Mouse (Mus musculus) cerebellum, adult 8-10 months (tissue): ENCODE measurements around the gene Abtb2.

Experiments used
- DNase-seq: peaks from one replicate; pipeline ENCODE4 v3.0.0; 2022

The Abtb2 gene

GRCm38 (mm10) chr2:103694777-103695563, 128.9 kb downstream of the Abtb2 start:
- no peak for DNase-seq

- DNase-seq, result no peak
Measured at GRCm38 (mm10) chr2:103696177-103696576, 130.1 kb downstream of the Abtb2 start.

DNA sequence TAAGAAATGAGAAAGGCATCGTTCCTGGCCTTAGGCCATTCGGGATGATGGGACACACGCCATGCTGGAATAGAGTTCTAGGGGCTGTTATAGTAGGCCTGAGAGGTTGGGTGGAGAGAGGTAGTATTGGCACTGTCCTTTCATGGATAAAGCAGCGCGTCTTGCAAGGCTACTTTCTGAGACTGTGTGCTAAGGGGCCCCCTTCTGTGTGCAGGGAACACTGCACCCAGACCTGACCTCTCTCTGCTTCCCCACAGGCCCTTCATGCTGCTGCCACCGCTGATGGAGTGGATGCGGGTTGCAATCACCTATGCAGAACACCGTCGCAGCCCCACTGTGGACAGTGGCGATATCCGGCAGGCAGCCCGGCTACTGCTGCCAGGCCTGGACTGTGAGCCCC, 134.4 kb downstream of the Abtb2 start:
- DNase-seq, result no peak

DNA sequence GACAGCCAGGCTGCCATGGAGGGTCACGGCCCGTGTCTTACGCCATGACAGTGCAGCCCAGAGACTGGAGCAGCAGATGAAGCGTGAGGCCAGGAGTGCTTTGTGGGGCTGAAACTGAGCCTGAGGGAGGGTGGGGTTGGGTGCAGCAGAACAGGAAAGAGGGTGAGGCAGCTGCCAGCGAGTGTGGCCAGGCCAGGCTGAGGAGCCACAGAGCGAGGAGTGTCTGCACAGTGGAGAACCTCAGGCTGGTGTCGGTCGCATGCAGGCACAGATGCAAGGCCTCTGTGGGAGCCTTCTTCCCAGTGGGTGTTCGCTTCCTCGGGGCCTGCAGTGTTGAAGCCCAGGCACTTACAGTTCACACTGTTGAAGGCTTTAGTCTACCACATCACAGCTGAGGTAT, 137.2 kb downstream of the Abtb2 start:
- no peak for DNase-seq

DNA sequence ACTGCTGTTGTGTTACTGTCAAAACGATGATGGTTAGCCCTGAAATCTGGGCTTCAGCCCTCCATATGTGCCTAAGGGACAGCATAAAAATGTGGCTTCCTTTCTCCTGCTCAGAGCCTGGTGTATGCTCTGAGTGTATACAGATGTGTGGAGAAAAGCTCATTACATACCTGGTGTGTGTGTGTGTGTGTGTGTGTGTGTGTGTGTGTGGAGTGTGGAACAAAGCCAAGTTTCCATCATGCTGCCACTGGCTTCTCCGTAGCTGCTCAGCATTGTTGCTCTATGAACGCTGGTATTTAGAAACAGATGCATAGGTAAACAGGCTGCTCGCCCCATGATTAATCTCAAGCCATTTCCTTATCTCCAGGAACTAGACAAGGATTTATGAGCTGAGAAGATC, 137.8 kb downstream of the Abtb2 start:
- no peak for DNase-seq

DNA sequence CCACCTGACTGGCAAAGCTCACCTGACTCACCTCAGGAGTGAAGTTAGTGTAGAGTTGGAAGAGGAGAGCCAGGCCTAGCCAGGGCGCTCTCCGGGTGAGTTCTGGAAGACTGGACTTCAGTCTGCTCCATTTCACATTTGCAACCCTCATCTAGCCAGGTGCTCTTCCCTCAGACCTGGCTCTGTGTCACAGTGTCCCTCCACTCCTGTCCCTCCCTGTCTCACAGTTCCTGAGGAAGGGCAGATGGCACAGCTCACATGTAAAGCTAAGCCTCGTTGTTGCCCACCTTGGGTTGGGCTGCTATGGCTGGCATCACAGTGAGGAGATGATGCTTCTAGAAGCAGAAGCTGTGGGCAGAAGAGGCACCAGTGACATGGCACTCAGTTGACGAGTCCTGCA, 139.7 kb downstream of the Abtb2 start:
- no peak for DNase-seq

GRCm38 (mm10) chr2:103706226-103706625, 140.1 kb downstream of the Abtb2 start:
- peak; percentile 18 for DNase-seq

- DNase-seq, result no peak
Measured at GRCm38 (mm10) chr2:103707056-103707776, 141.1 kb downstream of the Abtb2 start.

GRCm38 (mm10) chr2:103710849-103711248, 144.7 kb downstream of the Abtb2 start:
- DNase-seq, result no peak

GRCm38 (mm10) chr2:103713831-103714230, 147.7 kb downstream of the Abtb2 start:
- no peak for DNase-seq

GRCm38 (mm10) chr2:103714412-103714811, 148.3 kb downstream of the Abtb2 start:
- no peak for DNase-seq

- peak; percentile 52 for DNase-seq
Measured at GRCm38 (mm10) chr2:103718594-103719291, 152.6 kb downstream of the Abtb2 start.

- DNase-seq, result no peak
Measured at GRCm38 (mm10) chr2:103719292-103719646, 153.2 kb downstream of the Abtb2 start.

GRCm38 (mm10) chr2:103724521-103724920, 158.4 kb downstream of the Abtb2 start:
- DNase-seq, result no peak

DNA sequence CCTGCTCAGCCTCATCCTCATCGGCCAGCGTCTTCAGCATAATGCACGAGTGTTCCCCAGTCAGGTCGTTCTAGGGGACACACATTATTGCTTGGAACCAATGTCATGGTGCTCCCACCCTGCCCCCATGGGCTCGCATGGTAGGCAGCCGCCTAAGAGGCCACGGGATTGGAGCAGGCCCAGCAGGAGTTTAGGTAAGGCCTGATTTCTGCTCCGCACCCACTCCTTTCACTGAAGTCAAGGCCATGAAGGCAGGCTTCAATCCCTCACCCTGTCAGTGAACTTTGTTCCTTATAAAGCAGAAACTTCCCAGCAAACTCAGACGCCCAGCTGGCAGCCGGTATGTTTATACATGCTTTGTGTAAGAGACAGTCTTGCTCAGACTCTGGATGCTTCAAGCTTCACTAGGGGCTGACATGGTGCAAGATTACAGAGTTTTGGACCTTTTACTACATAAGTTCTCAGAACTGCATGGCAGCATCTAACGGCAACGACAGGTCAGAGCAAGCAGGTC, 162.0 kb downstream of the Abtb2 start:
- no peak for DNase-seq

DNA sequence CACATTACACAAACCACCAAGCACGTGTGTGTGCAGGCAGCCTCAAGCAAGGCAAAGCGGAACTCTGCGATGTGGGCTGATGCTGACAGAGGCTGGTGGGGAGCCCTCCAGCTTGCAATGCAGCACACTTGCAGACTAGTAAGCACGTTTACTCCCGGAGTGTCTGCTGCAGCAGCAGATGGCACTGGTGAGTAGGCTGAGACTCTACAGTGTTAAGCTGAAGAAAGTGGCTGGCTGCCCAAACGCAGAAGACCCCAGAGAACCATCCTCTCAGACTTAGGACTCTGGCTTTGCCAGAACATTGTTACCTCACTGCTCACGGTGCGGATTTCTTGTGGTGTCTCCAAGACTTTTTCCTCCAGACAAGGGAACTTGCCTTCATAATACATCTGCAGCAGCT, 164.9 kb downstream of the Abtb2 start:
- DNase-seq, result no peak

- no peak for DNase-seq
Measured at GRCm38 (mm10) chr2:103731423-103731822, 165.3 kb downstream of the Abtb2 start.

DNA sequence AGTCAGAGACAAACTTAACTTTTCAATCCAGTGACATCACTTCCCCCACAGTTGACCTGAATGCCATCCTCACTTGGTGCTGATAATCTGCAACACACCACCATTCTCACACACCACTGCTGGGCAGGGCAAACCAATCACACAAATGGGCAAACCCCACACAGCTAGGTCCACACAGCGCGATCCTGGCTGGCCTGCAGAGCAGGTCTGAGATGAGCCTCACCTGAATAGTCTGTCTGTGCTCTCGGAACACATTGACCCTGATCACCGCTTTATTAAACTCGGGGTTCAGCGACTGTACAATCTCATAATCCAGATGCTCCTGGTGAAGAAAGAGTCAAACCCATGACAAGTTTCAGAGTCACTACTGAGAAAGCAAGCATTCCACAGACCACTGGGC, 176.7 kb downstream of the Abtb2 start:
- no peak for DNase-seq

- no peak for DNase-seq
Measured at GRCm38 (mm10) chr2:103743536-103743935, 177.4 kb downstream of the Abtb2 start.

DNA sequence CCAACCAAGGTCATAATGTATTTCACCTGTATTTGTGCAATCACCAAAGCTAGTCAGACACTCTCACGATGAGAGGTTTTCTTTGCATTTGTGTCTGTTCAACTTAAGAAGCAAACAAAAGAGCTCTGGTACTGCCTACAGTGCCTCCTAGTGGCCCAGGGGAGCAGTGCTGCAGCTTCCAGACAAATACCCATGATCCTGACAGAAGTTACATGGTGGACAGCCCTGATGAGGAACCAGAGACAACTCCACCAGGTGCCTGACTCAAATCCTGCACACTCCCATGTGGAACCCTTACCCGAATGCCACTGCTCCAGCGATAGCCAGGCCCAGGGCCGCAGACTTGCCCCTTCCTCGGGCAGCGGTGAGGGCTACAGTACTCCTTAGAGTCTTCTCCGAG, 177.9 kb downstream of the Abtb2 start:
- DNase-seq, result peak; percentile 55

DNA sequence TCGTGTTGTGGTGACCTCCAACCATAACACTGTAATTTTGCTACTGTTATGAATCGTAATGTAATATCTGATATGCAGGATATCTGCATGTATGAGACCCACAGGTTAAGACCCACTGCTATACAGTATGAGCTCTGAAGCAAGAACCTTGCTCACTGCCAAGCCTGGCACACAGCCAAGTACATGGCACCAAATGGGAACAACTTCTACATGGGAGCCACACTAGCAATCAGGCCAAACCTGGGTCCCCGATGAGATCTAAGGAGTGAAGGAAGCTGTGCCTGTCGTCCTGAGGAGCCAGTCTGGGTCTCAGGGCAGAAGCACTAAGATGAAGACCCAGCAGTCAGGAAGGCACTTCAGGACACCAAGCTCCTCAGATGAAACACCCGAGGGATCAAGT, 179.4 kb downstream of the Abtb2 start:
- no peak for DNase-seq

DNA sequence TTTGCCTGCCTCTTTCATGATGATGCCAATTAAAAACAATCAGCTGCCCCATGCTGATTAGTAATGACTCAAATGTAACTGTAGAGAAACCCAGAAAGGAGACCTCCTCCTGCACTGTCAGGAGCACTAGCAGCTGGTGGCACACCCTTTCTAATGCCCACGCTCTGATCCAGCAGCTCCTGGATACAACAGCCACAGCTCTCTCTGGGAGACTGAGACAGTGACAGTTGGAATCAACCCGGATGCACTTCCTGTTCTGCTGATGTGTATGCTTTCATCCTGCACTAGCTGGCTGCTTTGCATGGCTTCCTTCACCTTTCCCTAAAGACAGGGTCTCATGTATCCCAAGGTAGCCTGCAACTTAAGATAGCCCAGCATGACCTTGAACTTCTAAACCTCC, 180.0 kb downstream of the Abtb2 start:
- no peak for DNase-seq

- no peak for DNase-seq
Measured at GRCm38 (mm10) chr2:103746761-103747160, 180.7 kb downstream of the Abtb2 start.

DNA sequence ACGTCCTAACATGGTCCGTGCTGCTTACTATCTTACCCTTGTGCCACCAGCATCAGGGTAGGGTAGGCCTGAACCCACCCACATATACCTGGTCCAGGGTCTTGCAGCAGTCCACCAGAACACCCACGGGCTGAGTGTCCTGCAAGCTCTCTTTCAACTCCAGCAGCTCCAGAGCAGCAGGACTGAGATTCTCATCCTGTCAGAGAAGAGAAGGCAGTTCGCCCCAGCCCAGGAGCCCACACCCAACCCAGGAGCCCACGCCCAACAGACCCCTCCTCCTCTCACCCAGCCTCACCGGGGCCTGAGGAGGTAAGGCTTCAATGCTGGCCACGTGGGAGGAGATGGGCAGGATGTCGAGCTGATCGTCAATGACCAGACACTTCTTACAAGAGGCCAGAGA, 181.8 kb downstream of the Abtb2 start:
- DNase-seq, result no peak
